Mouse (Mus musculus) hindbrain, embryonic 11.5 days (tissue): Measurements from ENCODE around the gene Gm9376. TPM values are rescaled to one million over a fixed set of nuclear protein-coding genes. Genes with fewer than 3 reads are reported as not detected.

Experiments used
- ATAC-seq: fragments of 200-750 bp; cut with Nextera tagmentation; 2 replicates; pipeline ENCODE4 v1.8.0; 2017; ENCODE audit warnings: mild to moderate bottlenecking, moderate TSS enrichment, moderate library complexity; ENCODE audit not compliant: low FRiP score
- DNase-seq: peaks from one replicate; pipeline ENCODE4 v3.0.0-alpha.2; 2015; ENCODE audit warnings: low spot score
- H3K27ac ChIP-seq: fragments of 300-500 bp; sonication (generic); 2 replicates; pipeline ENCODE4 v1.5.1; 2014; ENCODE audit warnings: mild to moderate bottlenecking, low read depth, low read length
- H3K27me3 ChIP-seq: fragments of 300-500 bp; sonication (generic); 2 replicates; pipeline ENCODE4 v1.6.1; 2014; ENCODE audit warnings: mild to moderate bottlenecking, low read length, moderate library complexity, mixed read lengths; ENCODE audit not compliant: control insufficient read depth, insufficient read depth
- H3K36me3 ChIP-seq: fragments of 300-500 bp; sonication (generic); 2 replicates; pipeline ENCODE4 v1.6.1; 2014; ENCODE audit warnings: mild to moderate bottlenecking, low read length, moderate library complexity, mixed read lengths; ENCODE audit not compliant: control insufficient read depth, insufficient read depth
- H3K4me1 ChIP-seq: fragments of 300-500 bp; sonication (generic); replicated peaks from 2 replicates; pipeline ENCODE4 v1.6.1; 2014; ENCODE audit warnings: low read length, mixed read lengths; ENCODE audit not compliant: control insufficient read depth, insufficient read depth
- H3K4me2 ChIP-seq: fragments of 300-500 bp; sonication (generic); replicated peaks from 2 replicates; pipeline ENCODE4 v1.6.1; 2014; ENCODE audit warnings: mild to moderate bottlenecking, low read depth, low read length
- H3K4me3 ChIP-seq: fragments of 300-500 bp; sonication (generic); 2 replicates; pipeline ENCODE4 v1.5.1; 2014; ENCODE audit warnings: low read depth, low read length
- H3K9ac ChIP-seq: fragments of 300-500 bp; sonication (generic); 2 replicates; pipeline ENCODE4 v1.6.1; 2014; ENCODE audit warnings: low read depth, low read length
- H3K9me3 ChIP-seq: fragments of 300-500 bp; sonication (generic); 2 replicates; pipeline ENCODE4 v1.6.1; 2016; ENCODE audit warnings: low read length; ENCODE audit not compliant: control insufficient read depth
- WGBS: fragments of 180-500 bp; shearing (Covaris S2); extraction: QIAGEN DNeasy Blood & Tissue Kit; methylation state at CpG from one replicate; pipeline ENCODE4 v1.1.7; 2014; 5-methylcytosine and 5-hydroxymethylcytosine counted together
- polyA plus RNA-seq: library from polyadenylated mRNA; unstranded; fragments of >200 nt; fragmentation: Nextera tagmentation; extraction: Ambion mirVana; gene quantifications from 2 replicates; pipeline ENCODE4 v1.2.1, GENCODE M21; 2014

Gene Gm9376
- polyA plus RNA-seq, 1 experiment from 2014 or later = not detected

- 85% methylated on average over 9 of the region's 9 CpGs for WGBS
- no peak overlapping the region for H3K4me2 ChIP-seq
- H3K36me3 ChIP-seq = no peaks in the 10 kb centered on the region
- H3K9ac ChIP-seq = no peak overlapping the region
- no peak overlapping the region for H3K27ac ChIP-seq
- no peak for ATAC-seq
- H3K4me1 ChIP-seq = no peaks in the 10 kb centered on the region
- no peak for DNase-seq
- H3K4me3 ChIP-seq = no peak overlapping the region
- H3K27me3 ChIP-seq = no peaks in the 10 kb centered on the region
- no peaks in the 10 kb centered on the region for H3K9me3 ChIP-seq
These were observed 37.8 kb downstream of the Gm9376 start for GRCm38 (mm10) chr14:118304560-118304959.

DNA sequence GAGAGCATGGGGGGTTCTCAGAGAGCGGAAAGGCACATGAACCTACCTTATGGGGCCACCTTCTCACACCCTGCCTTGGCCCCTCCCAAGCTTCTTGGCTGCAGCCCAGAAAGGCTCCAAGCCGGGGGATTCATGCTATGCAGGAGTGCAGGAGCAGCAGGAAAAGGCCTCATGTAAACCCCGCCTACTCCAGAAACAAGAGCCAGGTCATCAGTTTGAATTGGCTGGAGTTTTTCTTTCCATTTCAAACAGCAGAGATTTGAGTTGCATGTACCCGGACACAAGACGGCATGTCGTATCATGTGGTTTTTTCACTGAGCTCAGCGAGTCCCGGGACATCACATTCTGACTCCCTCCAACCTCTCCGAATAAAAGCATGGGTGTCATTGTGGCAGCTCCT is 39.2 kb downstream of the Gm9376 start:
- 80% methylated on average over 9 of the region's 9 CpGs for WGBS
- Histone ChIP-seq H3K4me1 (no peaks in the 10 kb centered on the region), H3K4me2 (no peak overlapping the region), H3K36me3 (no peaks in the 10 kb centered on the region), H3K9ac (no peak overlapping the region), H3K9me3 (no peaks in the 10 kb centered on the region), H3K27me3 (no peaks in the 10 kb centered on the region), H3K4me3 (no peak overlapping the region), H3K27ac (no peak overlapping the region)
- no peak for DNase-seq
- no peak for ATAC-seq

- H3K4me3 ChIP-seq = no peak overlapping the region
- ATAC-seq (no peak), DNase-seq (no peak)
- H3K9ac ChIP-seq = no peak overlapping the region
- H3K9me3 ChIP-seq = no peaks in the 10 kb centered on the region
- H3K36me3 ChIP-seq = no peaks in the 10 kb centered on the region
- 84% methylated on average over 8 of the region's 8 CpGs for WGBS
- H3K27me3 ChIP-seq = no peaks in the 10 kb centered on the region
- H3K4me2 ChIP-seq = no peak overlapping the region
- no peak overlapping the region for H3K27ac ChIP-seq
- no peaks in the 10 kb centered on the region for H3K4me1 ChIP-seq
These were observed 40.3 kb downstream of the Gm9376 start for GRCm38 (mm10) chr14:118307060-118307459.

- H3K4me2 ChIP-seq = no peak overlapping the region
- no peak overlapping the region for H3K9ac ChIP-seq
- no peak overlapping the region for H3K27ac ChIP-seq
- H3K9me3 ChIP-seq = no peaks in the 10 kb centered on the region
- no peaks in the 10 kb centered on the region for H3K36me3 ChIP-seq
- H3K27me3 ChIP-seq = no peaks in the 10 kb centered on the region
- H3K4me3 ChIP-seq = no peak overlapping the region
- no peaks in the 10 kb centered on the region for H3K4me1 ChIP-seq
- no peak for ATAC-seq
- no peak for DNase-seq
- 93% methylated on average over 8 of the region's 8 CpGs for WGBS
These were observed 44.9 kb downstream of the Gm9376 start for GRCm38 (mm10) chr14:118311703-118312102.

- no peaks in the 10 kb centered on the region; the same call in 1 of the 2 replicates for H3K27me3 ChIP-seq
- H3K4me2 ChIP-seq = no peak overlapping the region
- no peak overlapping the region for H3K9ac ChIP-seq
- no peaks in the 10 kb centered on the region for H3K36me3 ChIP-seq
- H3K9me3 ChIP-seq = no peaks in the 10 kb centered on the region
- H3K4me3 ChIP-seq = no peak overlapping the region
- DNase-seq = no peak
- ATAC-seq = no peak
- no peak overlapping the region for H3K27ac ChIP-seq
- H3K4me1 ChIP-seq = no peaks in the 10 kb centered on the region
- 91% methylated on average over 10 of the region's 10 CpGs for WGBS
These were observed 45.9 kb downstream of the Gm9376 start for GRCm38 (mm10) chr14:118312664-118313063.

DNA sequence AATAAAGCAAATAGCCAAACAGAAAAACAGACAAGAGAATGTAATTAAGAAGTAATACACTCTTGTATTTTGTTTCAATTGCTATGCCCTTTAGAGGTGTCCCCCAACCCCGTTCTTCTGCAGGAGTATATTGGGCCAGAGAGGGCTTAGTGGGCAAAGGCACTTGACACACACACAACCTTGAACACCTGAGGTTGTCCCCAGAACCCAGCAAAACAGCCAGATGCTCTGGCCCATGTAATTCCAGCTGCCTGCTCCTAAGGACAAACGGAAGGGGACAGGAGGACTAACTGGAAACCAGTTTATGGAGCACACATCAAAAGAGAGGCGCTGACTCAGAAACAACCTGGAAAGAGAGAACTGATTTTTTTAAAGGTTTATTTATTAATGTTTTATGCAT is 47.2 kb downstream of the Gm9376 start:
- WGBS = 95% methylated on average over 3 of the region's 3 CpGs
- H3K36me3 ChIP-seq = no peaks in the 10 kb centered on the region
- DNase-seq = no peak

GRCm38 (mm10) chr14:118317260-118317659 is 50.5 kb downstream of the Gm9376 start:
- no peak overlapping the region for H3K27ac ChIP-seq
- H3K4me3 ChIP-seq = no peak overlapping the region
- no peaks in the 10 kb centered on the region for H3K36me3 ChIP-seq
- no peak overlapping the region for H3K4me2 ChIP-seq
- no peak for DNase-seq
- peaks cover 3% of the 10 kb centered on the region; the same call in 1 of the 2 replicates for H3K4me1 ChIP-seq
- H3K9me3 ChIP-seq = no peaks in the 10 kb centered on the region
- H3K27me3 ChIP-seq = peaks cover 18% of the 10 kb centered on the region
- WGBS = 84% methylated on average over 9 of the region's 9 CpGs
- no peak for ATAC-seq
- H3K9ac ChIP-seq = no peak overlapping the region

More for the DNA sequence above, 47.2 kb downstream of the Gm9376 start:
- ATAC-seq = no peak
- H3K27ac ChIP-seq = no peak overlapping the region
- H3K9ac ChIP-seq = no peak overlapping the region
- peaks cover 8% of the 10 kb centered on the region for H3K27me3 ChIP-seq
- no peaks in the 10 kb centered on the region for H3K4me1 ChIP-seq
- H3K4me3 ChIP-seq = no peak overlapping the region
- H3K9me3 ChIP-seq = no peaks in the 10 kb centered on the region
- no peak overlapping the region for H3K4me2 ChIP-seq

Other genes with a start within 250 kb of the Gm9376 start
- gene Dct, start 214.7 kb upstream of the Gm9376 start, polyA plus RNA-seq = 3.1 and 4.9 TPM in 2 replicates
- gene Tgds, start 134.2 kb upstream of the Gm9376 start, polyA plus RNA-seq = 31.9 and 32.3 TPM in 2 replicates
- 35.8 and 36.2 TPM in 2 replicates for gene Gpr180, start 129.8 kb upstream of the Gm9376 start, polyA plus RNA-seq
- 10.7 and 12.6 TPM in 2 replicates for gene Sox21, start 29.9 kb upstream of the Gm9376 start, polyA plus RNA-seq